Mouse (Mus musculus) naive thymus-derived CD4-positive, alpha-beta T cell, adult 5 months (primary cell): ENCODE measurements around the gene Gm14698. TPM values are rescaled to one million over a fixed set of nuclear protein-coding genes. Genes with fewer than 3 reads are reported as not detected.

Experiments used
- polyA plus RNA-seq: library from polyadenylated mRNA; unstranded; fragments of 100-300 nt; shearing (Covaris generic); gene quantifications from one replicate; pipeline ENCODE4 v1.2.1, GENCODE M21; 2017

Gm14698 gene
- not detected for polyA plus RNA-seq

DNA sequence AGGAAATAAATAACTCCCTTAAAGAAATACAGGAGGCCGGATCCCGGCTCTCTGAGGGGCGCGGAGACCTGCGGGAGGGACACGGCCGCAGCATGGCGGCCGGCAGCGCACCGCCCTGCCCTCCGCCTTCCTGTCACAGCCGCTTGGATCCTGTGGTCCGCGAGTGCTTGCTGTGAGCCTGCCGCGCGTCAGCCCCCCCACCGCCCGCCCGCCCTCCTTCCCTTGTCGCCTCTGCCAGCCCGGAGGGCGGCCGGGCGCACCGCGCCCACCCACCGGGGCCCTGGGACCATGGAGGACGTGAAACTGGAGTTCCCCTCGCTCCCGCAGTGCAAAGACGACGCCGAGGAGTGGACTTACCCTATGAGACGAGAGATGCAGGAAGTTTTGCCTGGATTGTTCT lies at the start of gene Gm14698:
TSS of gene Gm14698 (plus strand) at position 35 of the 400 bp plus-strand sequence.

Other genes starting within 250 kb of the Gm14698 start
- gene Fmr1, start 142.6 kb upstream of the Gm14698 start, polyA plus RNA-seq = 68.8 TPM
- not detected for gene Fmr1nb, start 59.3 kb upstream of the Gm14698 start, polyA plus RNA-seq
- gene Gm6812, start 72.0 kb downstream of the Gm14698 start, polyA plus RNA-seq = not detected